Mouse (Mus musculus) kidney, postnatal 4 days (tissue): ENCODE data around the gene Cfdp1.
A peak's percentile ranks its signal among the peaks of the same experiment; 100 is the strongest.

ENCODE experiments used
- DNase-seq, 2 experiments: peaks; one replicate each; pipeline ENCODE4 v3.0.0; 2021; ENCODE audit warnings: mixed read lengths in 2 of 2

The Cfdp1 gene

GRCm38 (mm10) chr8:111768651-111769050, 85.4 kb downstream of the Cfdp1 start:
- DNase-seq: no peak

- no peak for DNase-seq
Measured at GRCm38 (mm10) chr8:111765616-111766015, 88.5 kb downstream of the Cfdp1 start.

- DNase-seq: no peak
Measured at GRCm38 (mm10) chr8:111765096-111765495, 89.0 kb downstream of the Cfdp1 start.

- DNase-seq: no peak
Measured at GRCm38 (mm10) chr8:111760708-111761107, 93.4 kb downstream of the Cfdp1 start.

- no peak for DNase-seq
Measured at GRCm38 (mm10) chr8:111758817-111759216, 95.3 kb downstream of the Cfdp1 start.

GRCm38 (mm10) chr8:111757599-111757998, 96.5 kb downstream of the Cfdp1 start:
- no peak for DNase-seq

- DNase-seq: no peak
Measured at GRCm38 (mm10) chr8:111754736-111755135, 99.4 kb downstream of the Cfdp1 start.

- peak; percentile 47 to 61 for DNase-seq
Measured at GRCm38 (mm10) chr8:111754088-111754487, 100.0 kb downstream of the Cfdp1 start.

GRCm38 (mm10) chr8:111748766-111749165, 105.3 kb downstream of the Cfdp1 start:
- no peak for DNase-seq

GRCm38 (mm10) chr8:111747866-111748649, 106.0 kb downstream of the Cfdp1 start:
- DNase-seq: no peak

GRCm38 (mm10) chr8:111746582-111747465, 107.3 kb downstream of the Cfdp1 start:
- peak; percentile 45 to 62 for DNase-seq

GRCm38 (mm10) chr8:111745591-111746418, 108.3 kb downstream of the Cfdp1 start:
- DNase-seq: peak; percentile 86 to 91

- DNase-seq: no peak
Measured at GRCm38 (mm10) chr8:111745086-111745485, 109.0 kb downstream of the Cfdp1 start.

GRCm38 (mm10) chr8:111743792-111744696, 110.0 kb downstream of the Cfdp1 start, which contains the start of gene Bcar1:
Bcar1 (minus strand) TSS chr8:111743809.
- peak; percentile 92 to 94 for DNase-seq

GRCm38 (mm10) chr8:111743101-111743791, 110.8 kb downstream of the Cfdp1 start:
- peak in 1 of 2 experiments; percentile 60 for DNase-seq

- peak in 1 of 2 experiments; percentile 71 for DNase-seq
Measured at GRCm38 (mm10) chr8:111742261-111743037, 111.6 kb downstream of the Cfdp1 start.

- no peak for DNase-seq
Measured at GRCm38 (mm10) chr8:111741556-111741955, 112.5 kb downstream of the Cfdp1 start.

- peak in 1 of 2 experiments; percentile 49 for DNase-seq
Measured at GRCm38 (mm10) chr8:111740994-111741393, 113.1 kb downstream of the Cfdp1 start.

GRCm38 (mm10) chr8:111740301-111740711, 113.8 kb downstream of the Cfdp1 start:
- peak in 1 of 2 experiments; percentile 47 for DNase-seq

- peak in 1 of 2 experiments; percentile 54 for DNase-seq
Measured at GRCm38 (mm10) chr8:111739604-111740003, 114.5 kb downstream of the Cfdp1 start.
